Mouse (Mus musculus) small intestine, adult 2 months (tissue): ENCODE results near the gene Hspbp1.

ENCODE experiments used
- CTCF ChIP-seq: fragments of 200-500 bp; IDR thresholded peaks from 2 replicates; pipeline ENCODE4 v1.5.1; 2012; ENCODE audit warnings: low read depth, mild to moderate bottlenecking, control low read depth, inconsistent platforms, low read length, moderate library complexity, mixed read lengths; ENCODE audit not compliant: insufficient replicate concordance, insufficient read length; ENCODE audit errors: extremely low read depth
- POLR2A ChIP-seq: fragments of 200-500 bp; IDR thresholded peaks from 2 replicates; pipeline ENCODE4 v1.6.1; 2012; ENCODE audit warnings: low read depth, mild to moderate bottlenecking, control low read depth, inconsistent platforms, low read length, moderate library complexity

GRCm38 (mm10) chr7:4653351-4653750, 31.5 kb downstream of the Hspbp1 start:
- no peak for TF ChIP-seq CTCF
- no peak for TF ChIP-seq POLR2A
